Comparison of ENCODE assay signal across 15 mouse cellular contexts in the genomic region with DNA sequence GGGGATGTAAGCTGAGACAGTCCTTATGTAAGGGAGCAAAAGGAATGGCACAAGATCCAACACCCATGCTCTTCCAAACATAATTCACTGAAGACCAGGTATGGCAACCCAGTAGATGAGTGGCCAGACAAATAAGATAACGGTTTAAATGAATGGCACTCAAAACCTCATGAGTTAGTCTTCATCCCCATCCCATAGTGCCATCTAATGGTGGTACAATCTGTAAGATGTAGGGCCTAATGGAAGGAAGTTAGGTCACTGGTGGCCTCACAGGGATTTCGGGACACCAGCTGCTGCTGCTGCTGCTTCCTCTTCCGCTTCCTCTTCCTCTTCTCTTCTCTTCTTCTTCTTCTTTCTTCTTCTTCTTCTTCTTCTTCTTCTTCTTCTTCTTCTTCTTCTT.
DNase-seq lines count a peak whose midpoint lies in the region; TF ChIP-seq lines count a peak whose summit lies in the region.
"Had no signal": no experiment of that assay in that cellular context is flagged by ENCODE, and none has a peak within 500 bp of the region (broad histone marks: within the 10 kb centered on the region; RNA-seq: fewer than 3 reads in every experiment).

No protein-coding gene starts in this region.

- H3K27ac ChIP-seq in kidney, adult 2 months (ENCODE audit: insufficient read depth, low read depth, low read length) = no peak overlapping the region
- H3K27ac ChIP-seq: embryonic facial prominence, embryonic 12.5 days; limb, embryonic 10.5 days; liver, embryonic 14.5 days; midbrain, embryonic 13.5 days had no signal

- H3K4me3 ChIP-seq in kidney, adult 2 months (ENCODE audit: insufficient read depth, low read depth, low read length) = no peak overlapping the region
- H3K4me3 ChIP-seq: embryonic facial prominence, embryonic 12.5 days; limb, embryonic 10.5 days; midbrain, embryonic 13.5 days had no signal

- H3K27me3 ChIP-seq in kidney, adult 2 months (replicated peaks; ENCODE audit: control insufficient read depth, insufficient read depth, low read length) = no peaks in the 10 kb centered on the region
- H3K27me3 ChIP-seq: embryonic facial prominence, embryonic 12.5 days; midbrain, embryonic 13.5 days had no signal

- 61% methylated on average over 3 of the region's 3 CpGs for WGBS in kidney, adult 2 months

- no peaks in the 10 kb centered on the region for H3K36me3 ChIP-seq in kidney, adult 2 months (ENCODE audit: control insufficient read depth, insufficient read depth, low read length)
- H3K36me3 ChIP-seq: embryonic facial prominence, embryonic 12.5 days; limb, embryonic 10.5 days; midbrain, embryonic 13.5 days had no signal

- DNase-seq in cerebellum, postnatal 10 days = peak; percentile 13 to 24
- no peak for DNase-seq in cerebellum, adult 9-10 months
- DNase-seq in kidney, adult 2 months = peak; percentile 12
- DNase-seq in kidney, adult 9 months = no peak
- peak; percentile 11 for DNase-seq in lung, postnatal 10 days
- no peak for DNase-seq in lung, postnatal 25 days (ENCODE audit: low spot score)
- DNase-seq in left cerebral cortex, postnatal 25 days (ENCODE audit: low spot score in 2 of 2) = no peak
- DNase-seq: B cell, adult 2 months; cerebellum, adult 18-20 months; kidney, adult 18-20 months; thymus, postnatal 36 days had no signal

- TF ChIP-seq CTCF in kidney, adult 2 months (conservative IDR thresholded peaks at IDR 0.05; ENCODE audit: insufficient read depth, insufficient read length, low read depth, low read length) = no peak

- intact Hi-C loops in left cerebral cortex, postnatal 25 days (cut with DNase I) = no loop called here

- H3K4me1 ChIP-seq in kidney, adult 2 months (ENCODE audit: control insufficient read depth, insufficient read depth, low read length) = no peaks in the 10 kb centered on the region
- H3K4me1 ChIP-seq: embryonic facial prominence, embryonic 12.5 days; limb, embryonic 10.5 days; midbrain, embryonic 13.5 days had no signal

- TF ChIP-seq POLR2A in kidney, adult 2 months (IDR thresholded peaks at IDR 0.05; ENCODE audit: low read depth, low read length) = no peak

Comparison
In these comparisons a context has a peak if more than half of its experiments do, and no peak if none do; other contexts are left out.
1. DNase-seq: peak in cerebellum, postnatal 10 days (2 of 2), kidney, adult 2 months (single experiment) and lung, postnatal 10 days (single experiment); none in cerebellum, adult 9-10 months (single experiment), kidney, adult 9 months (single experiment), lung, postnatal 25 days (single experiment) and left cerebral cortex, postnatal 25 days (0 of 2).